ENCODE assay signal across 15 mouse cellular contexts in genomic region chr13:52562166-52562571, GRCm38 (mm10). TPM values are rescaled to one million over a fixed set of nuclear protein-coding genes. Genes with fewer than 3 reads are reported as not detected.
DNase-seq lines count a peak whose midpoint lies in the region; ATAC-seq lines count a peak whose summit lies in the region.
"Had no signal": no experiment of that assay in that cellular context is flagged by ENCODE, and none has a peak within 500 bp of the region (broad histone marks: within the 10 kb centered on the region; RNA-seq: fewer than 3 reads in every experiment).

No protein-coding gene starts in this region.

- no peak overlapping the region for H3K4me3 ChIP-seq in kidney, embryonic 15.5 days (replicated peaks)
- no peak overlapping the region for H3K4me3 ChIP-seq in forebrain, embryonic 15.5 days
- H3K4me3 ChIP-seq in midbrain, embryonic 16.5 days (ENCODE audit: low read depth, low read length): no peak overlapping the region
- H3K4me3 ChIP-seq: embryonic facial prominence, embryonic 13.5 days; heart, embryonic 12.5 days; limb, embryonic 13.5 days had no signal

- H3K9ac ChIP-seq in kidney, embryonic 15.5 days: no peak overlapping the region
- H3K9ac ChIP-seq in forebrain, embryonic 15.5 days (replicated peaks): no peak overlapping the region
- no peak overlapping the region for H3K9ac ChIP-seq in midbrain, embryonic 16.5 days (ENCODE audit: low read depth, low read length)
- H3K9ac ChIP-seq: embryonic facial prominence, embryonic 13.5 days; heart, embryonic 12.5 days; limb, embryonic 13.5 days had no signal

- peak overlapping the region; percentile 19; the same call in 1 of the 2 replicates for H3K27ac ChIP-seq in kidney, embryonic 15.5 days
- peak overlapping the region; percentile 76 for H3K27ac ChIP-seq in forebrain, embryonic 15.5 days (replicated peaks)
- H3K27ac ChIP-seq in midbrain, embryonic 16.5 days (ENCODE audit: low read length): peak overlapping the region; percentile 38; the same call in 1 of the 2 replicates
- H3K27ac ChIP-seq: embryonic facial prominence, embryonic 13.5 days; limb, embryonic 13.5 days had no signal

- no peak for ATAC-seq in kidney, embryonic 15.5 days (replicated peaks; ENCODE audit: low FRiP score)
- peak; percentile 94 for ATAC-seq in forebrain, embryonic 15.5 days (replicated peaks)
- ATAC-seq in midbrain, embryonic 16.5 days: peak; percentile 87
- ATAC-seq in megakaryocyte-erythroid progenitor cell, adult 5-6 weeks (replicated peaks; ENCODE audit: low FRiP score, low TSS enrichment, poor library complexity, severe bottlenecking): no peak
- ATAC-seq: activated CD4-positive, CD25-positive, alpha-beta regulatory T cell, adult 4 months had no signal

- H3K4me1 ChIP-seq in kidney, embryonic 15.5 days: peaks cover 13% of the 10 kb centered on the region; the same call in 1 of the 2 replicates
- peaks cover 27% of the 10 kb centered on the region for H3K4me1 ChIP-seq in forebrain, embryonic 15.5 days
- peaks cover 13% of the 10 kb centered on the region; the same call in 1 of the 2 replicates for H3K4me1 ChIP-seq in midbrain, embryonic 16.5 days (ENCODE audit: control insufficient read depth, insufficient read depth, low read length)
- H3K4me1 ChIP-seq: heart, embryonic 12.5 days had no signal

- no peaks in the 10 kb centered on the region for H3K36me3 ChIP-seq in kidney, embryonic 15.5 days
- no peaks in the 10 kb centered on the region for H3K36me3 ChIP-seq in forebrain, embryonic 15.5 days
- H3K36me3 ChIP-seq in midbrain, embryonic 16.5 days (ENCODE audit: control insufficient read depth, insufficient read depth, low read length): no peaks in the 10 kb centered on the region
- H3K36me3 ChIP-seq: embryonic facial prominence, embryonic 13.5 days; heart, embryonic 12.5 days; limb, embryonic 13.5 days had no signal

- 36% methylated on average over 4 of the region's 4 CpGs for WGBS in kidney, embryonic 15.5 days
- 2% methylated on average over 4 of the region's 4 CpGs for WGBS in forebrain, embryonic 15.5 days
- 5% methylated on average over 4 of the region's 4 CpGs for WGBS in midbrain, embryonic 16.5 days

- H3K27me3 ChIP-seq in kidney, embryonic 15.5 days: no peaks in the 10 kb centered on the region
- no peaks in the 10 kb centered on the region for H3K27me3 ChIP-seq in forebrain, embryonic 15.5 days
- no peaks in the 10 kb centered on the region for H3K27me3 ChIP-seq in midbrain, embryonic 16.5 days (ENCODE audit: control insufficient read depth, insufficient read depth, low read depth, low read length)
- H3K27me3 ChIP-seq: embryonic facial prominence, embryonic 13.5 days; heart, embryonic 12.5 days; limb, embryonic 13.5 days had no signal

- no peaks in the 10 kb centered on the region for H3K9me3 ChIP-seq in kidney, embryonic 15.5 days (replicated peaks)
- H3K9me3 ChIP-seq in forebrain, embryonic 15.5 days: no peaks in the 10 kb centered on the region
- no peaks in the 10 kb centered on the region for H3K9me3 ChIP-seq in midbrain, embryonic 16.5 days (replicated peaks; ENCODE audit: control insufficient read depth, low read length, poor library complexity, severe bottlenecking)
- H3K9me3 ChIP-seq: embryonic facial prominence, embryonic 13.5 days; heart, embryonic 12.5 days; limb, embryonic 13.5 days had no signal

- DNase-seq in kidney, postnatal 14 days: no peak
- peak; percentile 87 for DNase-seq in Muller cell, postnatal 12 days (ENCODE audit: inconsistent ontology term)
- DNase-seq in kidney, postnatal 36 days: no peak
- DNase-seq in thymus, postnatal 36 days: no peak
- DNase-seq: layer of hippocampus, postnatal 36 days; lung, adult 2 months; thymus, postnatal 25 days had no signal

- H3K4me2 ChIP-seq in kidney, embryonic 15.5 days: no peak overlapping the region
- no peak overlapping the region for H3K4me2 ChIP-seq in forebrain, embryonic 15.5 days (replicated peaks)
- H3K4me2 ChIP-seq in midbrain, embryonic 16.5 days (ENCODE audit: low read length): no peak overlapping the region
- H3K4me2 ChIP-seq: embryonic facial prominence, embryonic 13.5 days; heart, embryonic 12.5 days; limb, embryonic 13.5 days had no signal

RNA-seq across cellular contexts. Expression of gene Syk, which starts 20.8 kb away (rescaled TPM):
- polyA plus RNA-seq in kidney, embryonic 15.5 days (2015; fragmentation: Nextera tagmentation; extraction: Ambion mirVana): 7.4 and 7.5 TPM in 2 replicates
- 1.1 and 1.2 TPM in 2 replicates for polyA plus RNA-seq in forebrain, embryonic 15.5 days (2015; fragmentation: Nextera tagmentation; extraction: Ambion mirVana)
- polyA plus RNA-seq in midbrain, embryonic 16.5 days (2015; fragmentation: Nextera tagmentation; extraction: Ambion mirVana): 1.1 and 1.2 TPM in 2 replicates
- 28.9 and 34.0 TPM in 2 replicates for total RNA-seq in megakaryocyte-erythroid progenitor cell, adult 5-6 weeks (2014; fragmentation: Nextera tagmentation)
- total RNA-seq in megakaryocyte-erythroid progenitor cell, adult 5-6 weeks (2017): 25.6 and 43.6 TPM in 2 replicates

RNA-seq across cellular contexts. Expression of gene Diras2, which starts 31.1 kb away (rescaled TPM):
- polyA plus RNA-seq in kidney, embryonic 15.5 days (2015; fragmentation: Nextera tagmentation; extraction: Ambion mirVana): 0.17 and 0.40 TPM in 2 replicates
- polyA plus RNA-seq in forebrain, embryonic 15.5 days (2015; fragmentation: Nextera tagmentation; extraction: Ambion mirVana): 2.6 and 2.7 TPM in 2 replicates
- polyA plus RNA-seq in midbrain, embryonic 16.5 days (2015; fragmentation: Nextera tagmentation; extraction: Ambion mirVana): 6.6 and 7.6 TPM in 2 replicates
- total RNA-seq in megakaryocyte-erythroid progenitor cell, adult 5-6 weeks (2014; fragmentation: Nextera tagmentation): 0.22 TPM in 1 of 2 replicates, not detected in the other
- 0.47 and 0.57 TPM in 2 replicates for total RNA-seq in megakaryocyte-erythroid progenitor cell, adult 5-6 weeks (2017)
- polyA plus RNA-seq: activated CD4-positive, CD25-positive, alpha-beta regulatory T cell, adult 4 months had no signal

Comparison
In these comparisons a context has a peak if more than half of its experiments do, and no peak if none do; other contexts are left out.
1. ATAC-seq: peak in forebrain, embryonic 15.5 days (single experiment) and midbrain, embryonic 16.5 days (single experiment); none in kidney, embryonic 15.5 days (single experiment) and megakaryocyte-erythroid progenitor cell, adult 5-6 weeks (single experiment).
2. H3K27ac ChIP-seq: peak in every context shown above with its lines; median percentile 76 in forebrain, embryonic 15.5 days; 38 in midbrain, embryonic 16.5 days; 19 in kidney, embryonic 15.5 days.